Mouse (Mus musculus) kidney, postnatal 0 days (tissue): ENCODE results near the gene Usp36. TPM values are rescaled to one million over a fixed set of nuclear protein-coding genes. Genes with fewer than 3 reads are reported as not detected.

Experiments
- ATAC-seq: fragments of 200-750 bp; cut with Nextera tagmentation; replicated peaks from 2 replicates; pipeline ENCODE4 v1.8.0; 2017; ENCODE audit warnings: low read depth, moderate number of reproducible peaks, moderate TSS enrichment, moderate library complexity; ENCODE audit not compliant: low FRiP score
- DNase-seq: peaks from one replicate; pipeline ENCODE4 v3.0.0-alpha.2; 2016; ENCODE audit warnings: low spot score
- H3K27ac ChIP-seq: fragments of 300-500 bp; sonication (generic); 2 replicates; pipeline ENCODE4 v1.5.1; 2014; ENCODE audit warnings: mild to moderate bottlenecking
- H3K27me3 ChIP-seq: fragments of 300-500 bp; sonication (generic); 2 replicates; pipeline ENCODE4 v1.6.1; 2014; ENCODE audit warnings: low read length, mixed read lengths; ENCODE audit not compliant: insufficient read depth
- H3K36me3 ChIP-seq: fragments of 300-500 bp; sonication (generic); 2 replicates; pipeline ENCODE4 v1.6.1; 2014; ENCODE audit warnings: low read length, mixed read lengths; ENCODE audit not compliant: insufficient read depth
- H3K4me1 ChIP-seq: fragments of 300-500 bp; sonication (generic); replicated peaks from 2 replicates; pipeline ENCODE4 v1.6.1; 2014; ENCODE audit warnings: antibody characterized with exemption, low read length, mixed read lengths; ENCODE audit not compliant: insufficient read depth
- H3K4me2 ChIP-seq: fragments of 300-500 bp; sonication (generic); 2 replicates; pipeline ENCODE4 v1.6.1; 2014; ENCODE audit warnings: mild to moderate bottlenecking, low read length, moderate library complexity, mixed read lengths
- H3K4me3 ChIP-seq: fragments of 300-500 bp; sonication (generic); replicated peaks from 2 replicates; pipeline ENCODE4 v1.5.1; 2014; ENCODE audit warnings: low read depth, low read length
- H3K9ac ChIP-seq: fragments of 300-500 bp; sonication (generic); 2 replicates; pipeline ENCODE4 v1.6.1; 2014; ENCODE audit warnings: low read depth, low read length
- H3K9me3 ChIP-seq: fragments of 300-500 bp; sonication (generic); replicated peaks from 2 replicates; pipeline ENCODE4 v1.6.1; 2016; ENCODE audit warnings: low read length, inconsistent platforms, mixed read lengths
- CTCF ChIP-seq: IDR thresholded peaks from 2 replicates; pipeline ENCODE4 v1.5.1; 2016; ENCODE audit warnings: antibody characterized with exemption, low read depth, mild to moderate bottlenecking, moderate library complexity
- WGBS: fragments of 180-500 bp; shearing (Covaris S2); extraction: QIAGEN DNeasy Blood & Tissue Kit; methylation state at CpG from one replicate; pipeline ENCODE4 v1.1.7; 2014; 5-methylcytosine and 5-hydroxymethylcytosine counted together
- polyA plus RNA-seq: library from polyadenylated mRNA; unstranded; fragments of >200 nt; fragmentation: Nextera tagmentation; extraction: Ambion mirVana; gene quantifications from 2 replicates; pipeline ENCODE4 v1.2.1, GENCODE M21; 2015

The Usp36 gene
- polyA plus RNA-seq, 1 experiment from 2014 or later, result 10.9 TPM

GRCm38 (mm10) chr11:118289562-118289961, 482 bp downstream of the Usp36 start:
- TF ChIP-seq CTCF, result no peak
- Histone ChIP-seq H3K36me3 (peaks cover 19% of the 10 kb centered on the region), H3K9ac (peak overlapping the region; percentile 88), H3K4me1 (peaks cover 8% of the 10 kb centered on the region), H3K4me3 (peak overlapping the region; percentile 71), H3K27me3 (no peaks in the 10 kb centered on the region), H3K27ac (peak overlapping the region; percentile 82), H3K4me2 (peak overlapping the region; percentile 88), H3K9me3 (no peaks in the 10 kb centered on the region)
- under 1% methylated on average over 22 of the region's 22 CpGs for WGBS
- peak; percentile 38 for DNase-seq
- ATAC-seq, result no peak; the same call in 1 of the 2 replicates

GRCm38 (mm10) chr11:118289037-118289511, 970 bp downstream of the Usp36 start:
- Histone ChIP-seq H3K27me3 (no peaks in the 10 kb centered on the region), H3K36me3 (peaks cover 23% of the 10 kb centered on the region), H3K27ac (peak overlapping the region; percentile 82), H3K9ac (peak overlapping the region; percentile 88), H3K4me3 (peak overlapping the region; percentile 71), H3K4me1 (peaks cover 8% of the 10 kb centered on the region), H3K4me2 (peak overlapping the region; percentile 88), H3K9me3 (no peaks in the 10 kb centered on the region)
- TF ChIP-seq CTCF, result no peak
- DNase-seq (peak; percentile 43), ATAC-seq (no peak)
- under 1% methylated on average over 16 of the region's 16 CpGs for WGBS

- ATAC-seq (no peak), DNase-seq (no peak)
- 90% methylated on average over 9 of the region's 9 CpGs for WGBS
- Histone ChIP-seq H3K9ac (no peak overlapping the region), H3K4me2 (no peak overlapping the region), H3K36me3 (peaks cover 31% of the 10 kb centered on the region), H3K9me3 (no peaks in the 10 kb centered on the region), H3K27me3 (no peaks in the 10 kb centered on the region), H3K4me3 (no peak overlapping the region), H3K4me1 (peaks cover 8% of the 10 kb centered on the region), H3K27ac (no peak overlapping the region)
- TF ChIP-seq CTCF, result no peak
Measured at GRCm38 (mm10) chr11:118287573-118287972, 2.5 kb downstream of the Usp36 start.

GRCm38 (mm10) chr11:118286434-118286833, 3.6 kb downstream of the Usp36 start:
- H3K4me3 ChIP-seq, result no peak overlapping the region
- DNase-seq (no peak), ATAC-seq (no peak)
- no peak overlapping the region for H3K9ac ChIP-seq
- H3K9me3 ChIP-seq, result no peaks in the 10 kb centered on the region
- H3K36me3 ChIP-seq, result peaks cover 41% of the 10 kb centered on the region
- no peak overlapping the region for H3K4me2 ChIP-seq
- 91% methylated on average over 9 of the region's 9 CpGs for WGBS
- peaks cover 8% of the 10 kb centered on the region for H3K4me1 ChIP-seq
- no peak overlapping the region for H3K27ac ChIP-seq
- no peaks in the 10 kb centered on the region for H3K27me3 ChIP-seq
- TF ChIP-seq CTCF, result no peak

- Histone ChIP-seq H3K4me1 (peaks cover 8% of the 10 kb centered on the region), H3K9ac (0 out of 2 replicates have a peak overlapping the region, but pooled peaks have one; percentile 40), H3K4me2 (no peak overlapping the region), H3K27ac (no peak overlapping the region), H3K9me3 (no peaks in the 10 kb centered on the region), H3K36me3 (peaks cover 42% of the 10 kb centered on the region), H3K27me3 (no peaks in the 10 kb centered on the region), H3K4me3 (no peak overlapping the region)
- 94% methylated on average over 13 of the region's 13 CpGs for whole genome bisulfite sequencing
- DNase-seq (no peak), ATAC-seq (no peak)
- no peak for TF ChIP-seq CTCF
Measured at GRCm38 (mm10) chr11:118285791-118286190, 4.3 kb downstream of the Usp36 start.

- Histone ChIP-seq H3K9me3 (no peaks in the 10 kb centered on the region), H3K36me3 (peaks cover 80% of the 10 kb centered on the region), H3K4me3 (no peak overlapping the region), H3K27me3 (no peaks in the 10 kb centered on the region), H3K27ac (no peak overlapping the region), H3K4me2 (no peak overlapping the region), H3K4me1 (no peaks in the 10 kb centered on the region), H3K9ac (no peak overlapping the region)
- no peak for DNase-seq
- ATAC-seq, result no peak
- TF ChIP-seq CTCF, result no peak
- WGBS, result 92% methylated on average over 3 of the region's 3 CpGs
Measured at GRCm38 (mm10) chr11:118280218-118280617, 9.8 kb downstream of the Usp36 start.

- 80% methylated on average over 7 of the region's 7 CpGs for WGBS
- no peak overlapping the region for H3K27ac ChIP-seq
- DNase-seq (no peak), ATAC-seq (no peak)
- no peak overlapping the region for H3K4me3 ChIP-seq
- no peaks in the 10 kb centered on the region for H3K4me1 ChIP-seq
- no peak overlapping the region for H3K4me2 ChIP-seq
- peaks cover 84% of the 10 kb centered on the region for H3K36me3 ChIP-seq
- no peaks in the 10 kb centered on the region for H3K9me3 ChIP-seq
- H3K27me3 ChIP-seq, result no peaks in the 10 kb centered on the region
- no peak for TF ChIP-seq CTCF
- no peak overlapping the region for H3K9ac ChIP-seq
Measured at GRCm38 (mm10) chr11:118276328-118276727, 13.7 kb downstream of the Usp36 start.
